Mouse (Mus musculus) forebrain, embryonic 14.5 days (tissue): ENCODE measurements at regions not wholly inside any gene's neighbourhood (a gene's known extent, or its start where the extent isn't known, plus 50 kb on each side); places are given as distances from the start of the nearest gene placed in this dataset.
A peak's percentile ranks its signal among the peaks of the same experiment; 100 is the strongest.

Experiments used
- ATAC-seq: fragments of 200-750 bp; cut with Nextera tagmentation; 2 replicates; pipeline ENCODE4 v1.8.0; 2017; ENCODE audit warnings: mild to moderate bottlenecking, moderate library complexity
- DNase-seq: peaks from one replicate; pipeline ENCODE4 v3.0.0-alpha.2; 2015; ENCODE audit warnings: low spot score
- H3K27ac ChIP-seq: fragments of 300-500 bp; sonication (generic); 2 replicates; pipeline ENCODE4 v1.5.1; 2014; ENCODE audit warnings: low read depth, mild to moderate bottlenecking, control low read depth, low read length, moderate library complexity
- H3K27me3 ChIP-seq: fragments of 300-500 bp; sonication (generic); replicated peaks from 2 replicates; pipeline ENCODE4 v1.6.1; 2014; ENCODE audit warnings: low read length, control low read depth, mixed read lengths; ENCODE audit not compliant: control insufficient read depth, insufficient read depth
- H3K36me3 ChIP-seq: fragments of 300-500 bp; sonication (generic); 2 replicates; pipeline ENCODE4 v1.6.1; 2014; ENCODE audit warnings: low read length, control low read depth; ENCODE audit not compliant: control insufficient read depth, insufficient read depth
- H3K4me1 ChIP-seq: fragments of 300-500 bp; sonication (generic); 2 replicates; pipeline ENCODE4 v1.6.1; 2014; ENCODE audit warnings: antibody characterized with exemption, low read length, control low read depth; ENCODE audit not compliant: control insufficient read depth, insufficient read depth
- H3K4me2 ChIP-seq: fragments of 300-500 bp; sonication (generic); 2 replicates; pipeline ENCODE4 v1.6.1; 2014; ENCODE audit warnings: mild to moderate bottlenecking, control low read depth, low read length
- H3K4me3 ChIP-seq: fragments of 300-500 bp; sonication (generic); 2 replicates; pipeline ENCODE4 v1.5.1; 2014; ENCODE audit warnings: low read depth, low read length, control low read depth
- H3K9ac ChIP-seq: fragments of 300-500 bp; sonication (generic); 2 replicates; pipeline ENCODE4 v1.6.1; 2014; ENCODE audit warnings: mild to moderate bottlenecking, low read length, control low read depth, moderate library complexity
- H3K9me3 ChIP-seq: fragments of 300-500 bp; sonication (generic); replicated peaks from 2 replicates; pipeline ENCODE4 v1.6.1; 2016; ENCODE audit warnings: low read length, control low read depth, mixed read lengths; ENCODE audit not compliant: control insufficient read depth
- WGBS: fragments of 180-500 bp; shearing (Covaris S2); extraction: QIAGEN DNeasy Blood & Tissue Kit; methylation state at CpG from one replicate; pipeline ENCODE4 v1.1.7; 2014; 5-methylcytosine and 5-hydroxymethylcytosine counted together

DNA sequence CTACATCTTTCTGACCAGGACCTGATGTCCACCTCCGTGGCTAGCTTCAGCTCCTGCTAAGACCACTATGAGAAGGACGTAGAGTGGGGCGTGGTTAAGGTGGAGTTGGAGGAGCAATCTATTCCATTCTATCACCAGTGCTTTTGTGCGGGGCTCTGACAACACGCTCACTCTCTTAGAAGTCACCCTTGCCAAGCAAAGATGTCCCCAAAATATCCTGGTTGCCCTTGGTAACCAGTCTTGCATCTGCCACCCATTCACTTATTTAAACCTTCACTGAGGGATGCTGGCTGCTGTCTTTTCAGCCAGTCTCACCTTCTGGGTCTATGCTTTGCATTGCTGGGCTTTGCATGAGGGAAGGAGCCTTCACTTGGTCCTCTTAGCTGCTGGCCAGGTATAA, 138.4 kb upstream of the Fam19a5 start:
- Histone ChIP-seq H3K27ac (no peak overlapping the region), H3K9me3 (no peaks in the 10 kb centered on the region), H3K4me1 (no peaks in the 10 kb centered on the region), H3K4me2 (no peak overlapping the region), H3K36me3 (no peaks in the 10 kb centered on the region), H3K9ac (no peak overlapping the region), H3K4me3 (no peak overlapping the region), H3K27me3 (no peaks in the 10 kb centered on the region)
- DNase-seq, result no peak
- WGBS, result 92% methylated on average over 5 of the region's 5 CpGs
- ATAC-seq, result no peak

DNA sequence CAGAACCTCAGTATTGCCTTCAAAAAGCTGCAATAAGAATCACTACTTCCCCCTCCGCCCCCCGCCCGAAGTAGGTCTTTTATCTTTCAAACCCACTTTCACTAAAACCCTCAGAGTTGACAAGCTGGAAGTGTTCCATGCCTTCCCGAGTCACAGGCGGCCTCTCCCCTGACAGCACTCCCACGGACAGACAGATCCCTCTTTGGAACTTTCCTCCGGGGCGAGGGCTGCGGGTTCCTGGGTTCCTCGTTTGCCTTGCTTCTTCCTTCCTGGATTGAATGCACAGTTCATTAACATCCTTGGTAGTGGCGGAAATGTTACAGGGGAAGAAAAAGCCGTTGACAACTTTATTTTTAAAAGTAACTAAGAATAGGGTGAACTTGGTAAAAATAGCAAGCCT, 132.1 kb upstream of the Fam19a5 start:
- DNase-seq, result no peak

DNA sequence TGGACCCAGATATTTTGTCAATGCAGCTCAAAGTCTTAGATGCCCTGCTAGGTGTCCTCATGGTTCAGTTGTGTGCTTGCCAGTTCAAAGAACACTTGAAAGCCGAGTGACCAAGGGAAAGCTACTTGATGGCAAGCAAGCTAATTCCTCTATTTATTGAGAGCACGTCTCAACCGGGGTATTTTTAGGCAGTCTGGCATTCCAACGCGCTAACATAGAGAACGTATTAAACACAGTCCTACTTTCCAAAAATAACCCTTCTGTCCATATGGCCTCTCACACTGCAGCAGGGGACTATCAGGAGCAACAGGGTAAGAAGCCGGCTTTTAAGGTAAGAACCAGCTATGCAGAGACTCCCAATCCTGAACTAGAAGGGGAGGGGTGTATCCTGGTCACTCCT, 128.1 kb upstream of the Fam19a5 start:
- no peak overlapping the region for H3K4me2 ChIP-seq
- no peaks in the 10 kb centered on the region for H3K4me1 ChIP-seq
- no peak for ATAC-seq
- no peak overlapping the region for H3K4me3 ChIP-seq
- no peaks in the 10 kb centered on the region for H3K27me3 ChIP-seq
- no peak for DNase-seq
- no peaks in the 10 kb centered on the region for H3K36me3 ChIP-seq
- no peak overlapping the region for H3K27ac ChIP-seq
- WGBS, result 77% methylated on average over 7 of the region's 7 CpGs
- H3K9ac ChIP-seq, result no peak overlapping the region
- H3K9me3 ChIP-seq, result no peaks in the 10 kb centered on the region

More for the DNA sequence above, 132.1 kb upstream of the Fam19a5 start:
- H3K9ac ChIP-seq, result no peak overlapping the region
- no peaks in the 10 kb centered on the region for H3K27me3 ChIP-seq
- H3K36me3 ChIP-seq, result no peaks in the 10 kb centered on the region
- H3K9me3 ChIP-seq, result no peaks in the 10 kb centered on the region
- whole genome bisulfite sequencing, result 47% methylated on average over 12 of the region's 12 CpGs
- no peak overlapping the region for H3K4me3 ChIP-seq
- H3K4me2 ChIP-seq, result no peak overlapping the region
- H3K27ac ChIP-seq, result no peak overlapping the region
- ATAC-seq, result no peak
- no peaks in the 10 kb centered on the region for H3K4me1 ChIP-seq

DNA sequence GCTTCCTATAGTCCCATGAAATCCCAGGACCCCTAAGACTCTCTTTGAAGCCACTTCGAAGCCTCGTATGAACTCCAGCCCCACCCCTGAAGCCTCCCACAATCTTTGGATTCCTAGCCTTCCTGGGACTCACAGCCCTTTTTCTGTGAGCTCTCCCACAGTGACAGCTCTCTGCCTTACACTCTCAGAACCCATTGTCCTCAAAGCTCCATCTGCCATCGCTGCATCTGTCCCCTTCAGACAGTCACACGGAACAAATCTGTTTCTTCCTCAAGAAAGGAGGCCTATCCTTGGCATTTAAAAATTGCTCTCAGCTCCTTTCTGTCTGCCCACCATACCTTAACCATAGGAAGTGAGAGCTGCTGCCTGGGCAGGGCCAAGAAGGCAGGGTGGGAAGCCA, 122.4 kb upstream of the Fam19a5 start:
- Histone ChIP-seq H3K9me3 (no peaks in the 10 kb centered on the region), H3K9ac (no peak overlapping the region), H3K4me1 (no peaks in the 10 kb centered on the region), H3K36me3 (no peaks in the 10 kb centered on the region), H3K4me3 (no peak overlapping the region), H3K27ac (no peak overlapping the region), H3K4me2 (no peak overlapping the region), H3K27me3 (no peaks in the 10 kb centered on the region)
- WGBS, result 88% methylated on average over 4 of the region's 4 CpGs
- ATAC-seq, result no peak
- no peak for DNase-seq

DNA sequence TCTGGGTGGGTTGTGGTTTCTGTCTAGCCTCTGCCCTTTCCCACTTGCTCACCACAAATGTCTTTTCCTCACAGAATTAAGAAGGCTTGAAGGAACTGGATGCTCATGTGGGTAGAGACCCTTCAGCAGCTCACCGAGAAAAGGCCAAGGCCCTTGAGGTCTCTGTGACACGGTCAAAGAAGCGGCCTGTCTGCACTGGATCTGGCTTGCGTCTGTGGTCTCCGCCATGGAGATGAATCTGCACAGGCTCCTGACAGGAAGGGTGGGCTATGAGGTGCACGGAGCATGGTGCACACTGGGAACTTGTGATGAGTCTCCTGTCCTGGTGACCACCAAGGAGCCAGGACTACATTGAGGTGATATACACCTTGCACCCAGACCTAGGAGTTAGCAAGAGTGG, 110.8 kb upstream of the Fam19a5 start:
- H3K9ac ChIP-seq, result no peak overlapping the region
- no peak overlapping the region for H3K27ac ChIP-seq
- H3K27me3 ChIP-seq, result no peaks in the 10 kb centered on the region
- 94% methylated on average over 6 of the region's 6 CpGs for WGBS
- DNase-seq (no peak), ATAC-seq (no peak)
- H3K36me3 ChIP-seq, result no peaks in the 10 kb centered on the region
- H3K9me3 ChIP-seq, result no peaks in the 10 kb centered on the region
- H3K4me2 ChIP-seq, result no peak overlapping the region
- no peak overlapping the region for H3K4me3 ChIP-seq
- no peaks in the 10 kb centered on the region for H3K4me1 ChIP-seq

DNA sequence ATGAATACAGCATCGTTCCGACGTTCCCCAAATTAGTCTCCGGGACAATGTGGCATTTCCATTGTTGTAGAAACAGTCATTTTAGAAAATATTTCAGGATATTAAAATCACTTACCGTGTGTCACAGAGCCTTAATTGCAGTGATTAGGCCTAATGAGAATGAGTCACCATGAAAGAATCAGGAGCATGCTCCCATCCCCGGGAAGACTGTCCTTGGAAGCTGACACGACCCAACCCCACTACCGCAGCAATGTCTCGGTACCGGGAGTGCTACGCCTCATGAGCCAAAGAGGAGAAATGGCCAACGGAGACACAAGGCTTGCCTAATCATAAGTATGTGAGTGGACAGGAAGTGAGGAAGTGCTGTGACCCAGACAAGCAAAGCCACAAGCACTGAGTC, 110.2 kb upstream of the Fam19a5 start:
- Histone ChIP-seq H3K36me3 (no peaks in the 10 kb centered on the region), H3K4me2 (no peak overlapping the region), H3K27ac (no peak overlapping the region), H3K4me3 (no peak overlapping the region), H3K27me3 (no peaks in the 10 kb centered on the region), H3K9ac (no peak overlapping the region), H3K4me1 (no peaks in the 10 kb centered on the region), H3K9me3 (no peaks in the 10 kb centered on the region)
- ATAC-seq (no peak), DNase-seq (no peak)
- WGBS, result 80% methylated on average over 12 of the region's 12 CpGs

DNA sequence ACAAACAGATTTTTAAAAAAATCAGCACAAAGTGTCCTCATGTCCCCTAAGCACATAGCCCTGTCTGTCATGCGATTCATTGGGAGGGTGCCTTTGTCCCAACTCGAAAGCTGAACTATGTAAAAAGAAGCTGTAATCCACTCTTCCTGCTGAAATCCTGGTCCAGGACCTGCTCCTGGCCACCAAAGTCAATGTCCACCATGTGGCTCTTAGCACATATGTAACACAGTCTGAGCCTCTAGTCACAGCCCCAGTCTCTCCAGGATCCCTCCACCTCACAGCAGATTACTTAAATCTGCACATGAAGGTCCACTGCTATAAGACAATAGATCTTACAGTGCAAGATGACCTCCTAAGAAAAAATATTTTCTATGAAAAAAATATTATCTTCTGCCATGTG, 108.5 kb upstream of the Fam19a5 start:
- DNase-seq (no peak), ATAC-seq (no peak)
- no peak overlapping the region for H3K9ac ChIP-seq
- H3K36me3 ChIP-seq, result no peaks in the 10 kb centered on the region
- no peaks in the 10 kb centered on the region for H3K9me3 ChIP-seq
- no peak overlapping the region for H3K4me3 ChIP-seq
- no peaks in the 10 kb centered on the region for H3K4me1 ChIP-seq
- no peak overlapping the region for H3K27ac ChIP-seq
- 89% methylated on average over 2 of the region's 2 CpGs for WGBS
- H3K27me3 ChIP-seq, result no peaks in the 10 kb centered on the region
- no peak overlapping the region for H3K4me2 ChIP-seq

DNA sequence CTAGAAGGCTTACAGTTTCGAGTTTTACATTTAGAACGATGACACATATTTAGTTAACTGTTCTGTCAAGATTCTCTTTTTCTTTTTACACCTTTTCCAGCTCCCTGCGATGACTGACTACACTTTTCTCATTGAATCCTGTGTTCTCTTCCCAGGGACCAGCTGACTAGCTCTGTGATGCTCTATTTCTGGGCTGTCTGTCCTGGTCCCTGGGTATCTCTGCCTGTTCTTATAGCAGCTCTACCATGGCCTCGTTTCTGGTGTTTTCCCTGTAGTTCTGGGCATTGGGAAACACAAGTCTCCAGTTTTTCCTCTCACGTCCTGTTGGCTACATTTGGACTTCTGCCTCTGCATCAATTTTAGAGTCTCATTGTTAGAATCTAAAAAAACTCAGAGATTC, 106.5 kb upstream of the Fam19a5 start:
- H3K27me3 ChIP-seq, result no peaks in the 10 kb centered on the region
- H3K4me3 ChIP-seq, result no peak overlapping the region
- no peaks in the 10 kb centered on the region for H3K4me1 ChIP-seq
- ATAC-seq (no peak), DNase-seq (no peak)
- no peak overlapping the region for H3K9ac ChIP-seq
- no peak overlapping the region for H3K4me2 ChIP-seq
- H3K27ac ChIP-seq, result no peak overlapping the region
- WGBS, result 81% methylated on average over 5 of the region's 5 CpGs
- H3K9me3 ChIP-seq, result no peaks in the 10 kb centered on the region
- H3K36me3 ChIP-seq, result no peaks in the 10 kb centered on the region

DNA sequence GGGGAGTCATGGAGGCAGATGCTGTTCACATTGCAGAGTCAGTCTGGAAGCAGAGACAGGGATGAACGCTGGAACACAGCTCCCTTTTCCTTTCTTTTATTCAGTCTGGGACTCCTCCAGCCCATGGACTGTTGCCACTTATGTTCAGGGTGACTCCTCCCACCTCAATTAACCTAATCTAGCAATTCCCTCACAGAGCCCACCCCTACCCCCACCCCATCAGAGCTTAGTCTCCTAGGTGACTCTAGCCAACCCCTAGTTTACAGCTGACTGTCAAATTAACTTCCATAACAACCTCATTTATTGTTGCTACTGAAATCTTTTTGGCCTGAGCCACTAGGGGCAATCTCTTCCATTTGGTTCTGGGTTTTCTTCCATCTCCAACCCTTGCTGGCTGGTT, 85.2 kb upstream of the Fam19a5 start:
- peak; percentile 48; the same call in 1 of the 2 replicates for ATAC-seq
- WGBS, result 9% methylated on average over 1 of the region's 1 CpGs

DNA sequence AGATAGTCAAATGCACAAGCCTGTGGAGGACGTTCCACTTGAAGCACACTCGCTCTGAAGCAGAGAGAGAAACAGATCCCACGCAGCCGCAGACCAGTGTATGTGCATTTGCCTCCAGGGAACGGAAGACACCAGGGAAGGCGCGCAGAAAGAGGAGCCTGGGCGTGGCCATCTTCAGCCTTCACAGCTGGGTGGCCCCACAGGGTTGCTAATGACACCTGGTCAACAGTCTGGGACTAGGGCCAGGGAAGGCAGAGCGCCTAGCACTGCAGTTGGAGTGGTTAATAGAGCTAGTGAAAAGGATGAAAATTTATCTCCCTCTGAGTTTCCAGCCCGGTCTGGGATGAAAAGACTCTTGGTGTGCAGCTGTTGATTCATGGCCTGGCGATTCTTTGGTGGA, 67.9 kb upstream of the Fam19a5 start:
- H3K27ac ChIP-seq, result no peak overlapping the region
- H3K36me3 ChIP-seq, result no peaks in the 10 kb centered on the region
- H3K9me3 ChIP-seq, result no peaks in the 10 kb centered on the region
- no peaks in the 10 kb centered on the region for H3K4me1 ChIP-seq
- H3K4me2 ChIP-seq, result no peak overlapping the region
- H3K27me3 ChIP-seq, result no peaks in the 10 kb centered on the region
- 59% methylated on average over 11 of the region's 11 CpGs for whole genome bisulfite sequencing
- no peak overlapping the region for H3K4me3 ChIP-seq
- H3K9ac ChIP-seq, result no peak overlapping the region
- DNase-seq, result no peak
- no peak for ATAC-seq

More for the DNA sequence above, 85.2 kb upstream of the Fam19a5 start:
- Histone ChIP-seq H3K9ac (no peak overlapping the region), H3K27me3 (no peaks in the 10 kb centered on the region), H3K4me2 (no peak overlapping the region), H3K27ac (no peak overlapping the region), H3K36me3 (no peaks in the 10 kb centered on the region), H3K4me3 (no peak overlapping the region), H3K4me1 (no peaks in the 10 kb centered on the region), H3K9me3 (no peaks in the 10 kb centered on the region; the same call in 1 of the 2 replicates)
- DNase-seq, result peak; percentile 71
